Mouse (Mus musculus) B cell, adult 2 months (primary cell): ENCODE measurements around the gene Ift74.

Experiments
- DNase-seq, 2 experiments: peaks; one replicate each; pipeline ENCODE4 v3.0.0; 2022

Gene Ift74

DNA sequence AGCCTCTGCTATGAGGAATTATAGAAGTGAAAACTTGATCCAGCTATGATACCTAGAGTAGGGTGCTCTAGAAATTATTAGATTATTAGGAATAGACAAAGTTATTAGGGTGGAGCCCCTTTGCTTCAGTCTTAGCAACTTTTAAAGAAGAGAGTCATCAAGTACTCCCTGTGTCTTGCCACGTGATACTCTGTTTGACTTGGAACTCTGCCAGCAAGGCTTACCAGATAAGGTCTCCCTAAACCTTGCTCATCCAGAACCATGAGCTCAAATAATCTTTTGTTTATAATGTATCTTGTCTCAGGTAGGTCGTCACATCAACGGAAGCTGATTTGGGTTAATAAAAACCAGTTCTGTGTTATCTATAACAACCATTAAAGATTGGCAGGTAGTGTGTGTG, 82.1 kb downstream of the Ift74 start:
- no peak for DNase-seq

DNA sequence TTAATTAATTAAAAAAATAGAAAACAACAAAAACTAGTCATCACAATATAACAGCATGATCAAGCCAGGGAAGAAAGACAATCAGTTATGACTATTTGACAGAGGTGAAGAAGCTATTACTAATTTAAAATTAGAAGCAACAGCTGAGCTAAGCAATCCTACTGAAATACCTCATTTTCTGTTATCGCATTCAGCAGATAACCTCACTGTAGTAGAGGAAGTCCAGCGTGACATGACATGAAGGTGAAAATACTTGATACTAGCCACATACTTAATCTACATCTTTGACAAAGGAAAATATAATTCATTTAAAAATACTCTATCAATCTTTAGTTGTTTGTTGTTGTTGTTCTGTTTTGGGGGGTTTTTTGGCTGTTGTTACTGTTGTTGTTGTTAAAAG, 96.7 kb downstream of the Ift74 start:
- no peak for DNase-seq

DNA sequence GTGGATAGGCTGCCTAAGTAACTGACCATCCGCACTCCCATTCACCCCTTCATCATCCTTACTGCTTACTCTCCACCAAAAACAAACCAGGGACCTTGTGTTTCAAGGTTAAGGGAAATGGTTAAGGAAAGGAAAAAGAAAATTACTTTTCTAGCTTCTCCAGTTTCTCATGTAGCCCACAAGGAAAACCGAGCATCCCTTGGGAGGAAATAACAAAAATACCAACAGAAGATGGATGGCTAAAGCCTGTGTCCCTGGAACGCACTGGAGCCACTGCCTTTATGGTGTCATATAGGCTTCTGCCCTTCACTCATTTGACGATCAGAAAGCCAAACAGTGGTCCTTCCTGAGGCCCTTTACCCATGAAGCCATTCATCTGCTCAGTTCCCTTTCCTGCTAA, 97.1 kb downstream of the Ift74 start:
- no peak for DNase-seq

- no peak for DNase-seq
These were observed 99.5 kb downstream of the Ift74 start for GRCm38 (mm10) chr4:94713741-94714140.

GRCm38 (mm10) chr4:94715166-94715565, 100.9 kb downstream of the Ift74 start:
- no peak for DNase-seq

GRCm38 (mm10) chr4:94725799-94726198, 111.5 kb downstream of the Ift74 start:
- no peak for DNase-seq

DNA sequence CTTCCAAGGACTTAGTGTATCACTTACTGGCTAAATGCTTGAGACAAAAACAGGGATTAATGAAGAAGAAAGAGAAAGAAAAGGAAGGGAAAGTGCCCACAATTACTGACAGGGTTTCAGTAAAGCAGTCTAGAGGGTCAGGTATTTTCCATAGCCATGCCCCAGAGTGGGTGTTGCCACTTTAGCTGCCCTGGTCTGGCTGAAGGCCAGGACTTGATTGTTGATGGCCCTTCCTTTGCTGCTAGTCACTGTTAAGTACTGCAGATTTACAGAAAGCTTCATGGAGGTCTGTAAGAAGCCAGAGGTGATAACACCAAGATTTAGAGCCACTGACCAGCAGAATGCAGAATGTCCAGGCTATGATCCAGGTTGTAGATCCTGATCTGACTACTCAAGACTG, 118.4 kb downstream of the Ift74 start:
- no peak for DNase-seq

- DNase-seq: no peak
These were observed 123.3 kb downstream of the Ift74 start for GRCm38 (mm10) chr4:94737326-94738295.

- no peak for DNase-seq
These were observed 124.8 kb downstream of the Ift74 start, which contains the start of gene Tek for GRCm38 (mm10) chr4:94738838-94739731. Tek (plus strand) TSS chr4:94739289.

- no peak for DNase-seq
These were observed 127.5 kb downstream of the Ift74 start for GRCm38 (mm10) chr4:94741824-94742223.
